Mouse (Mus musculus) hindbrain, embryonic 13.5 days (tissue): ENCODE data around the gene Sox5. TPM values are rescaled to one million over a fixed set of nuclear protein-coding genes. Genes with fewer than 3 reads are reported as not detected.
A peak's percentile ranks its signal among the peaks of the same experiment; 100 is the strongest.

ENCODE experiments used
- ATAC-seq: fragments of 200-750 bp; cut with Nextera tagmentation; 2 replicates; pipeline ENCODE4 v1.8.0; 2017; ENCODE audit warnings: moderate TSS enrichment; ENCODE audit not compliant: low FRiP score
- H3K27ac ChIP-seq: fragments of 300-500 bp; sonication (generic); 2 replicates; pipeline ENCODE4 v1.5.1; 2015; ENCODE audit warnings: inconsistent platforms, mild to moderate bottlenecking, moderate library complexity
- H3K27me3 ChIP-seq: fragments of 300-500 bp; sonication (generic); 2 replicates; pipeline ENCODE4 v1.6.1; 2015; ENCODE audit warnings: mild to moderate bottlenecking, inconsistent platforms
- H3K36me3 ChIP-seq: fragments of 300-500 bp; sonication (generic); 2 replicates; pipeline ENCODE4 v1.6.1; 2015; ENCODE audit warnings: mild to moderate bottlenecking, inconsistent platforms
- H3K4me1 ChIP-seq: fragments of 300-500 bp; sonication (generic); replicated peaks from 2 replicates; pipeline ENCODE4 v1.6.1; 2015; ENCODE audit warnings: inconsistent platforms
- H3K4me2 ChIP-seq: fragments of 300-500 bp; sonication (generic); 2 replicates; pipeline ENCODE4 v1.6.1; 2015; ENCODE audit warnings: inconsistent platforms, mild to moderate bottlenecking, moderate library complexity
- H3K4me3 ChIP-seq: fragments of 300-500 bp; sonication (generic); 2 replicates; pipeline ENCODE4 v1.5.1; 2015; ENCODE audit warnings: mild to moderate bottlenecking, inconsistent platforms
- H3K9ac ChIP-seq: fragments of 300-500 bp; sonication (generic); 2 replicates; pipeline ENCODE4 v1.6.1; 2015; ENCODE audit warnings: mild to moderate bottlenecking, inconsistent platforms
- H3K9me3 ChIP-seq: fragments of 300-500 bp; sonication (generic); 2 replicates; pipeline ENCODE4 v1.6.1; 2016; ENCODE audit warnings: inconsistent platforms
- WGBS: fragments of 180-500 bp; shearing (Covaris S2); methylation state at CpG from one replicate; pipeline ENCODE4 v1.1.7; 2015; 5-methylcytosine and 5-hydroxymethylcytosine counted together
- polyA plus RNA-seq: library from polyadenylated mRNA; unstranded; fragments of >200 nt; fragmentation: Nextera tagmentation; extraction: Ambion mirVana; gene quantifications from 2 replicates; pipeline ENCODE4 v1.2.1, GENCODE M21; 2015

Gene Sox5
- polyA plus RNA-seq, 1 experiment from 2014 or later = 27.7 TPM

GRCm38 (mm10) chr6:144485578-144485977, 296.2 kb downstream of the Sox5 start:
- H3K9ac ChIP-seq = no peak overlapping the region
- peaks cover 11% of the 10 kb centered on the region; the same call in 1 of the 2 replicates for H3K9me3 ChIP-seq
- ATAC-seq = no peak
- WGBS = 94% methylated on average over 6 of the region's 6 CpGs
- H3K4me1 ChIP-seq = peaks cover 8% of the 10 kb centered on the region
- no peak overlapping the region for H3K4me3 ChIP-seq
- H3K36me3 ChIP-seq = peaks cover 5% of the 10 kb centered on the region; the same call in 1 of the 2 replicates
- no peak overlapping the region for H3K27ac ChIP-seq
- H3K27me3 ChIP-seq = peaks cover 17% of the 10 kb centered on the region
- no peak overlapping the region for H3K4me2 ChIP-seq

DNA sequence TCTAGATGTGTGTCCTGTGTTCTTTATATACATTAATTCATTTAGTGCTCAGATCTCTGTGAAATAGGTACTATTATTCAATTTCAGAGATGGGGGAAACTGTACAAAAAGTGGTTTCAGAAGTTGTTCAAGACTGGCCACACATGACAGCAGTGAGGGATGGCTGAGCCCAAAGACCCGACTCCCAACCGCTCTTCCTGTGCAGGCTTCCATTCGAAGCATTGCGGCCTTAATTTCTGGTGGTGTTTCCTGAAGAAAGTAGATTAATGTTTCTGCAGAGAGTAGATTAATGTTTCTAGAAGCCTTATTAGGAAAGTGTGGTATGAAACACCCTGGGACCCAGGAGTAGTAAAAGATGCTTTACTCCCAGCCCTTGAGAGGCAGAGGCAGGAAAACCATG, 298.6 kb downstream of the Sox5 start:
- Histone ChIP-seq H3K4me3 (no peak overlapping the region), H3K27ac (no peak overlapping the region), H3K4me2 (no peak overlapping the region), H3K4me1 (peaks cover 16% of the 10 kb centered on the region), H3K27me3 (peaks cover 17% of the 10 kb centered on the region), H3K9me3 (peaks cover 6% of the 10 kb centered on the region; the same call in 1 of the 2 replicates), H3K36me3 (peaks cover 3% of the 10 kb centered on the region; the same call in 1 of the 2 replicates), H3K9ac (no peak overlapping the region)
- no peak for ATAC-seq
- WGBS = 89% methylated on average over 4 of the region's 4 CpGs

- Histone ChIP-seq H3K4me2 (no peak overlapping the region), H3K36me3 (no peaks in the 10 kb centered on the region), H3K9ac (no peak overlapping the region), H3K27ac (0 out of 2 replicates have a peak overlapping the region, but pooled peaks have one; percentile 40), H3K27me3 (peaks cover 17% of the 10 kb centered on the region), H3K4me1 (peaks cover 16% of the 10 kb centered on the region), H3K9me3 (0 out of 2 replicates have a peak, but pooled peaks cover 4% of the 10 kb centered on the region), H3K4me3 (no peak overlapping the region)
- ATAC-seq = peak; percentile 92
- 6% methylated on average over 5 of the region's 5 CpGs for WGBS
These were observed 300.9 kb downstream of the Sox5 start for GRCm38 (mm10) chr6:144480648-144481528.

- Histone ChIP-seq H3K9ac (no peak overlapping the region), H3K27me3 (peaks cover 17% of the 10 kb centered on the region), H3K4me2 (no peak overlapping the region), H3K9me3 (0 out of 2 replicates have a peak, but pooled peaks cover 4% of the 10 kb centered on the region), H3K4me1 (peaks cover 16% of the 10 kb centered on the region), H3K36me3 (no peaks in the 10 kb centered on the region), H3K27ac (no peak overlapping the region), H3K4me3 (no peak overlapping the region)
- no peak for ATAC-seq
- 45% methylated on average over 4 of the region's 4 CpGs for WGBS
These were observed 301.9 kb downstream of the Sox5 start for GRCm38 (mm10) chr6:144479861-144480260.

DNA sequence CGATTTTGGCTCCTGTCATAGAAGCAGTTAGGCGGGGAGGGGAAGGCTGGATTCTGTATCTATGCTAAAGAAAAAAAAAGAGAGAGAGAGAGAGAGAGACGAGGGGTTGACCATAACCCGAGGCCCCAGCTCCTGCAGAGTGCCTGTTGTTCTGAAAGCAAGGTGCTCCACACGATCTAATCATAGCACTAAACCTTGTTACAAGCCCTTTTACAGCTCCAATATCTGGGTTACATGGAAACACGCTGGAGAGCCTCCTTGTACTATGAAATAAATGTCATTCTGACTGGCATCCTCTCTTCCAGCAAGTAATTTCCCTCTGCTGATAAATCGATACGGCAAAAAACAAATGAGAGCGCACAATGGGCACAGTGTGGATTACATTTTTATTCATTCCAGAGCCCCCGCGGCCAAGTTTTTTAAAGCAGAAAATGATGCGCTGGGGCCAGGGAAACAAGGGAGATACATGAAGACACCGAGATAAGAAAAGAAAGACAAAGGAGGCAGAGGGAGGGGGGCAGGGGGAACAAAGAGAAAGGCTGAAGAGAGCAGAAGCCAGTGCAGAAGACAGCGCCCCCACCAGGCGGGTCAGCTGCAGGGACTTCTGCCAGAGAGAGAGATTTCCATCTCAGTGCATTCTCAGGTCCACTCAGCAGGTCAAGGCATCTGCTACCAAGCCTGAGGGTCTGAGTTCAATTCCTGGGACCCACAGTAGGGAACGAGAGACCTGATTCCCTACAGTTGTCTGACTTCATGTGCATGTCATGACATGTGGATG, 304.3 kb downstream of the Sox5 start:
- Histone ChIP-seq H3K27ac (peak overlapping the region; percentile 35; the same call in 1 of the 2 replicates), H3K4me3 (no peak overlapping the region), H3K4me1 (peaks cover 16% of the 10 kb centered on the region), H3K36me3 (no peaks in the 10 kb centered on the region), H3K27me3 (0 out of 2 replicates have a peak, but pooled peaks cover 2% of the 10 kb centered on the region), H3K9ac (no peak overlapping the region), H3K9me3 (0 out of 2 replicates have a peak, but pooled peaks cover 4% of the 10 kb centered on the region), H3K4me2 (no peak overlapping the region)
- WGBS = 62% methylated on average over 16 of the region's 16 CpGs
- ATAC-seq = no peak

- no peak for ATAC-seq
- H3K4me3 ChIP-seq = no peak overlapping the region
- no peaks in the 10 kb centered on the region; the same call in 1 of the 2 replicates for H3K4me1 ChIP-seq
- 80% methylated on average over 7 of the region's 7 CpGs for WGBS
- no peak overlapping the region for H3K27ac ChIP-seq
- H3K27me3 ChIP-seq = no peaks in the 10 kb centered on the region
- H3K36me3 ChIP-seq = no peaks in the 10 kb centered on the region
- H3K4me2 ChIP-seq = no peak overlapping the region
- 0 out of 2 replicates have a peak, but pooled peaks cover 4% of the 10 kb centered on the region for H3K9me3 ChIP-seq
- no peak overlapping the region for H3K9ac ChIP-seq
These were observed 308.3 kb downstream of the Sox5 start for GRCm38 (mm10) chr6:144473437-144473836.

GRCm38 (mm10) chr6:144472089-144472900, 309.5 kb downstream of the Sox5 start:
- no peak for ATAC-seq
- Histone ChIP-seq H3K27me3 (no peaks in the 10 kb centered on the region), H3K9me3 (0 out of 2 replicates have a peak, but pooled peaks cover 4% of the 10 kb centered on the region), H3K27ac (no peak overlapping the region), H3K4me3 (no peak overlapping the region), H3K36me3 (no peaks in the 10 kb centered on the region), H3K4me1 (no peaks in the 10 kb centered on the region; the same call in 1 of the 2 replicates), H3K9ac (no peak overlapping the region), H3K4me2 (no peak overlapping the region)
- WGBS = 74% methylated on average over 14 of the region's 14 CpGs

- no peak for ATAC-seq
- no peak overlapping the region for H3K4me3 ChIP-seq
- WGBS = 60% methylated on average over 15 of the region's 15 CpGs
These were observed 315.1 kb downstream of the Sox5 start for GRCm38 (mm10) chr6:144466711-144467110.

DNA sequence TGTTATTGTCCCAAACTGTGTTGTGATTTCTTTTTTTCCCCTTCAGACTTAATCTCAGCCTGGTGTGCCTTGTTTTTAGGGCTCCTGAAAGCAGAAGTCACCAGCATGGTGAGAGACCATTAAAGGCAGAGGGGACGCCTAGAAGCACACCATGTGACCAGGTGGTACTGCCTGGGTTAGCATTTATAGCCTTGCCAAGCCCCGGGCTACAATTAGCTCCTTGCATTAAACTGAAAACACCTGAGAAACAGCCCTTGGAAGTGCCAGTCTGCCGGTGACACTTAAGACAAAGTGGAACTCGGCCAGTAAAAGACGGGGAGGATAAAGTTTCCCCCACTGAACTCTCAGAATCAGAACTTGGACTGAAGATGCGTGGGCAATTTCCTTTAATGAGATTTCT, 318.1 kb downstream of the Sox5 start:
- no peak for ATAC-seq
- H3K4me3 ChIP-seq = no peak overlapping the region
- H3K27ac ChIP-seq = no peak overlapping the region
- H3K9me3 ChIP-seq = no peaks in the 10 kb centered on the region
- no peak overlapping the region for H3K9ac ChIP-seq
- no peak overlapping the region for H3K4me2 ChIP-seq
- no peaks in the 10 kb centered on the region for H3K36me3 ChIP-seq
- H3K27me3 ChIP-seq = no peaks in the 10 kb centered on the region
- H3K4me1 ChIP-seq = peaks cover 4% of the 10 kb centered on the region; the same call in 1 of the 2 replicates
- WGBS = 89% methylated on average over 6 of the region's 6 CpGs

More at GRCm38 (mm10) chr6:144466711-144467110, 315.1 kb downstream of the Sox5 start:
- Histone ChIP-seq H3K9me3 (no peaks in the 10 kb centered on the region), H3K27me3 (no peaks in the 10 kb centered on the region), H3K27ac (no peak overlapping the region), H3K4me1 (peaks cover 4% of the 10 kb centered on the region; the same call in 1 of the 2 replicates), H3K9ac (no peak overlapping the region; the same call in 1 of the 2 replicates), H3K4me2 (no peak overlapping the region), H3K36me3 (no peaks in the 10 kb centered on the region)

GRCm38 (mm10) chr6:144463274-144463673, 318.5 kb downstream of the Sox5 start:
- no peak for ATAC-seq
- 89% methylated on average over 5 of the region's 5 CpGs for WGBS
- H3K4me1 ChIP-seq = peaks cover 4% of the 10 kb centered on the region; the same call in 1 of the 2 replicates
- no peak overlapping the region for H3K4me2 ChIP-seq
- no peak overlapping the region for H3K27ac ChIP-seq
- H3K27me3 ChIP-seq = no peaks in the 10 kb centered on the region
- no peak overlapping the region for H3K9ac ChIP-seq
- no peak overlapping the region for H3K4me3 ChIP-seq
- no peaks in the 10 kb centered on the region for H3K36me3 ChIP-seq
- H3K9me3 ChIP-seq = no peaks in the 10 kb centered on the region

DNA sequence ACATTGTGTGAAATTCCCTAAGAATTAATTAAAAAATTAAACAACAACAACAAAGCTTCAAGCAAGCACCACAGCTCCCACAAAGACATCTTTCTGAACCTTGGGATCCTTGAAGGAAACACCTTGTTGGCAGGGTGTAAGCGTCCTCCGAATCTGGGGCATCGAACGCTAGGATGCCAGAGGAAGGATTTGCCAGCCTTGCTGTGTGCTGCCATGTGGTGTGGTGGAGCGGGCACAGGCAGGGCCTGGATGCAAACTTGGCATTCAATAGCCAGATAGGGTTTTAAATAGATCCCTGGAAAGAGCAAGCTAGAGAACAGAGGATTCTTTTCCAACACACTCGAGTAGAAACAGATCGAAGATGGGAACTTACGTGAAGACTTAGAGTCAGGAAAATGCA, 322.3 kb downstream of the Sox5 start:
- no peak for ATAC-seq
- no peak overlapping the region for H3K4me2 ChIP-seq
- 94% methylated on average over 8 of the region's 8 CpGs for WGBS
- peaks cover 2% of the 10 kb centered on the region; the same call in 1 of the 2 replicates for H3K4me1 ChIP-seq
- H3K36me3 ChIP-seq = no peaks in the 10 kb centered on the region
- H3K9me3 ChIP-seq = no peaks in the 10 kb centered on the region
- no peak overlapping the region for H3K4me3 ChIP-seq
- H3K27ac ChIP-seq = no peak overlapping the region
- H3K9ac ChIP-seq = no peak overlapping the region
- H3K27me3 ChIP-seq = no peaks in the 10 kb centered on the region
